Mouse (Mus musculus) heart, postnatal 25 days (tissue): ENCODE results near the gene Nr2f1. TPM values are rescaled to one million over a fixed set of nuclear protein-coding genes. Genes with fewer than 3 reads are reported as not detected.

Experiments used
- DNase-seq: peaks from one replicate; pipeline ENCODE4 v3.0.0; 2022; ENCODE audit warnings: low spot score
- intact Hi-C: fragments of 180-260 bp; cut with DNase I; formaldehyde crosslinking; loops from one replicate; pipeline ENCODE4 v1.15.1; 2025
- total RNA-seq, 2 experiments: library from RNA; stranded (reverse); gene quantifications; 2 replicates each; pipeline ENCODE4 v1.2.3; 2021

Nr2f1 gene
- total RNA-seq, 2 experiments from 2014 or later, result 2.3 to 2.9 TPM

GRCm38 (mm10) chr13:78201871-78202565, 2.5 kb upstream of the Nr2f1 start:
- intact Hi-C loops, result loop anchor here (5.0 to 10.0 kb wide), 6 partner anchors 40 to 1157 kb away; partner anchors contain the start of genes 2210408I21Rik and Slf1
- DNase-seq, result no peak

- intact Hi-C loops, result loop anchor here (5.0 to 10.0 kb wide), 6 partner anchors 39 to 1156 kb away; partner anchors contain the start of genes 2210408I21Rik and Slf1
- peak; percentile 73 for DNase-seq
Observed at GRCm38 (mm10) chr13:78200991-78201870, 1.7 kb upstream of the Nr2f1 start.

DNA sequence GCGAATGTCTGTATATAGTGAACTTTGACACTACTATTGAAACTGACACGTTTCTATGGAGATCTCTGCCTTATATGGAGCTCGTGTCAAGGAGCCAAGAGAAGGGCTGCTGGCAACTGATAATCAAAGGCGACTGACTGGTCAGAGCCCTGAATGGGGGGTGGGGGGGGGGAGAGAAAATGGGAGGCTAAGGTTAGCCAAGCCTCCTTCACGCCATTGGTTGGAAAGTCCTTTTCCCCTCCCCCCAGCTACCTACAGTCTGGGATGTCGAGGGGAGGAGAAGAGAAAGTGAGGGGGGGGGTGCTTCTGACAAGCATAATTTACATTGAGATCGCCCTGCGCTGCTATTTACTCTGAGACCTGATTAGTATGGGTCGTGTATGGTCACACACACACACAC, 850 bp upstream of the Nr2f1 start:
- intact Hi-C loops, result loop anchor here (5.0 to 10.0 kb wide), 6 partner anchors 38 to 1156 kb away; partner anchors contain the start of genes 2210408I21Rik and Slf1
- DNase-seq, result no peak

GRCm38 (mm10) chr13:78198871-78199641, 501 bp downstream of the Nr2f1 start:
- intact Hi-C loops, result no loop called here
- DNase-seq, result no peak

- intact Hi-C loops, result no loop called here
- DNase-seq, result no peak
Observed at GRCm38 (mm10) chr13:78198391-78198870, 1.1 kb downstream of the Nr2f1 start.

- no peak for DNase-seq
- intact Hi-C loops, result no loop called here
Observed at GRCm38 (mm10) chr13:78197819-78198390, 1.7 kb downstream of the Nr2f1 start.

GRCm38 (mm10) chr13:78197286-78197818, 2.2 kb downstream of the Nr2f1 start:
- intact Hi-C loops, result no loop called here

DNA sequence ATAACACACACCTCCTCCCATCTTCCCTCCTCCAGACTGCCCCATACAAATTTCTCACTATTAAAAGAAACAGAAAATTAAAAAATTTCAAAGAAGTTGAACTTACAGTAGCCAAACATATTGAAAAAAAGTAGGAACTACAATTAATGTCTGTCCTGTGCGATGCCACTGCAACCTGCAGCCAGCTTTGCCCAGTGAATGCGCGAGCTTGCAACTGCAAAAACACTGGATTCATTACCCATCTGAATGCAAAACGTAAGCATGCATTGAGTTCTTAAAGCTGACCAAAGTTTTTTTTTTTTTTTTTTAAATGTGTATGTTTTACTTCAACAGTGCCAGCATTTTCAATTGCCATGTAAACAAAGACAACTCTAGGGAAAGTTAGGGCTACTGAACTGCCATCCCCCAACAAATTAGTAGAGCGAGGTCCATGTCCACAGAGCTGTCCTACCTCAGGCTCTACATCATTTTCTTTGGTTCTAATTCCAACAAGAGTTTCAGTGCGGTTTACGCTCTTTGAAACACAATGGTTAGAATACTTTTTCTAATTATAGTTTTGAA, 3.2 kb downstream of the Nr2f1 start:
- DNase-seq, result no peak

More at GRCm38 (mm10) chr13:78197286-78197818, 2.2 kb downstream of the Nr2f1 start:
- no peak for DNase-seq

GRCm38 (mm10) chr13:78195601-78196115, 3.9 kb downstream of the Nr2f1 start:
- DNase-seq, result no peak
- intact Hi-C loops, result no loop called here

More for the DNA sequence above, 3.2 kb downstream of the Nr2f1 start:
- intact Hi-C loops, result no loop called here

GRCm38 (mm10) chr13:78194850-78195600, 4.5 kb downstream of the Nr2f1 start:
- no peak for DNase-seq
- intact Hi-C loops, result no loop called here

DNA sequence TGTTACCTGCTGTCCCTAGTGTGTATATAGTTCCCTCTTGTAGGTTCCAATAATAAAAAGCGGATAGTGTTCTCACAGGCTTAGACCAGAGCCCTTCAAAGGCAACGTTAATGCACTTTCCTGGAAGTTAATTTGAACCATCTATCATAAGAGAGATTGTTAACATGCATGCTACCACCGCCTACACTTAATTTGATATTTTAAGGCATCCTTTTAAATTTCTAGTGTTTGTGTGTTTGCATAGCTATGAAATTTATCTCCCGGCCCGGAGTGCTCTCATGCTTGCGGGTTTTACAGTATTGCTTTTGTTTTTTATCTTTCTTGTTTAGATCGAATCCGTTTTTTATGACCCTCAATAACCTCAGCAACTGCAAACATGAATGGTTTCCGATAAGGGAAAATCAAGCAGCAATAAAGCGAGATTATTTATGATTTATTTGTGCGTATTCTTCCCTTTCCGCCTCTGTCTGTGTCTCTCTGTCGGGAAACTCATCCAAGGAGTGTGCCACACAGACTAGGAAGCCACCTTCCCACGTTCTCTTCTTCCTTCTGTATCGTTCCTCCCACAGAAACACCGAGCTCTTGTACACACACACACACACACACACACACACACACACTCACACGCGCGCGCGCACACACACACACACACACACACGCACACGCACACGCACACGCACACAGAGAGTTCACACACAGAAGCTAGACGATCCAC, 5.3 kb downstream of the Nr2f1 start:
- DNase-seq, result no peak
- intact Hi-C loops, result no loop called here

DNA sequence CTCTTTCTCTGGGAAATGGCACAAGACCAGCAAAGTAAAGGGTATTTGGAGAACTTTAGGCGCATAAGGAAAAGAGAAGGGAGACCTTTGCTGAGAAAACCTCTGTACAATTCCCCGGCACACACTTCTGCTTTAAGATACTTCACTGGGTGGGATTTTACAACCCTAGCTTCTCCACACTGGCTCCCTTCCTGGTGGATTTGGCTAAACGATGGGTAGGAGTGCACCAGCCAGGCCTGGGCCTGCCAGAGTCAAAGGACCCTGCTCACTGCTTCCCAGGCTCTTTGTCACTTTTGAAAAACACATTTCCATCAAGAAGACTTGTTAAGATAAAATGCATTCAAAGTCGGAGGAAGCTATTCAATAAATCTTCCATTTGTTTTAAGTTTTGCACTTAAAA, 6.3 kb downstream of the Nr2f1 start:
- intact Hi-C loops, result no loop called here
- DNase-seq, result no peak

- DNase-seq, result no peak
Observed at GRCm38 (mm10) chr13:78189586-78189985, 10.0 kb downstream of the Nr2f1 start.

GRCm38 (mm10) chr13:78187833-78188232, 11.7 kb downstream of the Nr2f1 start:
- intact Hi-C loops, result loop anchor here (5.0 kb wide), 1 partner anchor 1221 kb away; no protein-coding TSS in a partner anchor
- no peak for DNase-seq

More at GRCm38 (mm10) chr13:78189586-78189985, 10.0 kb downstream of the Nr2f1 start:
- intact Hi-C loops, result loop anchor here (5.0 kb wide), 1 partner anchor 1222 kb away; no protein-coding TSS in a partner anchor

DNA sequence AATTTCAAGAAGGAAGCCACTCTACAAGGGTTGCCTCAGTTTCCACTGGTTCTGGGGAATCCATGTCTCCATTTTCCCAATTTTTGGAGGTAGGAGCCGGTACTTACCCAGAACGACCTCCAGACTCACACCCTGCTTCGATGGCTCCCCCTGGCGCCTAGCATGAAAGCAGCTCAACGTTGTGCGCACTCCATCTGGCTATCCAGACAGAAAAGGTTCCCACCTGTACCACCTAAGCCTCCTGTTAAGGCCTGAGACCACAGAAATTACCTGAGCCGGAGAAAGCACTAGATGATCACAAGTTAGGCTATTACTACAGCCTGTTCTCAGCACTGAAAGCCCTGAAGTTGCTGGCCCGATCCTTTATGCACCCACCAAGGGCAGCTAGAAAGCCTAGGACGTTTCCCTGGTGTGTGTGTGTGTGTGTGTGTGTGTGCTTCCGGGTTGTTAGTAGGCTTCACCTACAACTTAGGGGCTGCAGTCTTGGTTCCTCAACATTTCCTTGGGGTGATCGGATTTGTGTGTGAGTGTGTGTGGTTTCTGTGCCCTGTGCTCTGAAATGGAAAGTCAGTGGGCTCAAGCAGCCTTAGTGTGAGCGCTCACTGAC, 13.1 kb downstream of the Nr2f1 start:
- intact Hi-C loops, result loop anchor here (5.0 kb wide), 1 partner anchor 1219 kb away; no protein-coding TSS in a partner anchor
- DNase-seq, result no peak

DNA sequence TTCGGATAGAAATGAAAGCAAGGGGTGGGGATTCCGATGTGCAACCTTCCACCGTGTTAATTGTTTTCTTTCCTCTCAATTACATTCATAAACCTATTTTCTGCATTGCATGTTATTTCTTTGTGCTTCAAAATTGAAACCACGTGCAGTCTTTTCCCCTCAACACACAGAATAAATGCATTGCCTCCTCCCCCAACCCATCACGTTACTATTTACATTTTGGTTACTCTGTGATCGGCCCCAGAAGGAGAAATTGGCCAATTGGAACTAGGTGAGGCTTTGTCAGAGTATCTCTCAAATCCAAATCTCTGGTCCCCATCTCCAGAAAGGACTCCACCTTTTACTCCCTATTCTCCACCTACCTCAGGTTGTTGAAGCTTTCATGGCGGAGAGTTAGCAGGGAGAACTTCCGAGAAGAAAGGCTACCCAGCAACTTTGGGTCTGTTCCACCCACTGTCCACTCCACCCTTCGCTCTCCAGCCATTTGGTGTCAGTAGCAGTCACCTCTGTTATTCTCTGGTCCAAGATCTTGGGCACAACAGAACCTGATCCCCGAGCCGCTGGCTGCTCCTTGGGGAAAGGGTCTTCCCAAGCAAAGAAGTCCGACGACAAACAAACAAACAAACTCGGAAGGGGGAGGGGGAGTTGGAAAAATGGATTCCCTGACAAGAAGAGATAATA, 14.6 kb downstream of the Nr2f1 start:
- intact Hi-C loops, result loop anchor here (5.0 kb wide), 2 partner anchors 318 to 1218 kb away; no protein-coding TSS in a partner anchor
- DNase-seq, result no peak
